Mouse (Mus musculus): ENCODE results near the gene Smyd4.
"Not testable (repeated sequence)": the region's sequence is repeated elsewhere in the genome, so short reads cannot be mapped to it uniquely, and the experiment has no call there.

The Smyd4 gene

GRCm38 (mm10) chr11:75344716-75345115 lies 3.5 kb upstream of the Smyd4 start:
- CTCF ChIA-PET, result interaction anchor here (0.6 kb wide), 1 partner anchor 11 kb away, joined by 3 read pairs; no protein-coding TSS in a partner anchor

- CTCF ChIA-PET, result interaction anchor here (1.5 kb wide), 1 partner anchor 181 kb away, joined by 3 read pairs; no protein-coding TSS in a partner anchor
These were observed 1.6 kb upstream of the Smyd4 start for GRCm38 (mm10) chr11:75346556-75347187.

GRCm38 (mm10) chr11:75347188-75347585 lies 1.0 kb upstream of the Smyd4 start:
- CTCF ChIA-PET, result interaction anchor here (1.5 kb wide), 1 partner anchor 181 kb away, joined by 3 read pairs; no protein-coding TSS in a partner anchor

DNA sequence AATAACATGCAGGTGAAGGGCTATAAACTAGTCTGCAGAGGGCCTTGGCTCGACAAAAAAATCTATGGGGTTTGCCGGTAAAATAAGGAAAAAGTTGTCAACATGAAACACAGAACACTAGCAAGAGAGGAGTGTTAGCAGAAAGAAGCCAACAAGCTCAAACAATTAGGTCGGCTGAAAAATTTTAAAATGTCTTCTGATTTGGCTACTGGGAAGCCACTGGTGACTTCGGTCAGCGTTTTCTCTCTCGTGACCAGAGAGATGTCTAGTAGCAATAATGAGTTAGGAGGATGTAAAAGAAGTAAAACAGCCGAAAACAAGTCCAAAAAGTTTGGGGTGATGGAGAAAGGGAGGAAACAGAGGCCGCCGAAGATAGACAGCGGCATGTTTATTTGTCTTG lies 637 bp upstream of the Smyd4 start:
- CTCF ChIA-PET, result interaction anchor here (1.5 kb wide), 1 partner anchor 181 kb away, joined by 3 read pairs; no protein-coding TSS in a partner anchor

DNA sequence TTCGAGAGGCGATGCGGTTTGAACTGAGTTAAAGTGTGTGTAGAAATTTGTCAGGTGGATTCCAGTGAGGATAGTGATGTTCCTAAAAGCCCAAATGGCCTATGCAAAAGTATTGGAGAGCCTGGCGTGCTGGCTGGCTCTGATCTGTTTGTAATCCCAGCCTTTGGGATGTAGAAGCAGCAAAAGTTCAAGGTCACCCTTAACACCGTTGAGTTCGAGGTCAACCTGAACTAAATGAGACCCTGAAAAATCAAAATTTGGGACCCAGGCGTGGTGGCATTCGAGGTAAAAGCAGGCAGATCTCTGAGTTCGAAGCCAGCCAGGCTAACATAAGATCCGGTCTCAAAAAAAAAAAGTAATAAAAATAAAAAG lies 643 bp downstream of the Smyd4 start:
- CTCF ChIA-PET, result interaction anchor here (0.5 kb wide), 1 partner anchor 86 kb away, joined by 3 read pairs; no protein-coding TSS in a partner anchor

DNA sequence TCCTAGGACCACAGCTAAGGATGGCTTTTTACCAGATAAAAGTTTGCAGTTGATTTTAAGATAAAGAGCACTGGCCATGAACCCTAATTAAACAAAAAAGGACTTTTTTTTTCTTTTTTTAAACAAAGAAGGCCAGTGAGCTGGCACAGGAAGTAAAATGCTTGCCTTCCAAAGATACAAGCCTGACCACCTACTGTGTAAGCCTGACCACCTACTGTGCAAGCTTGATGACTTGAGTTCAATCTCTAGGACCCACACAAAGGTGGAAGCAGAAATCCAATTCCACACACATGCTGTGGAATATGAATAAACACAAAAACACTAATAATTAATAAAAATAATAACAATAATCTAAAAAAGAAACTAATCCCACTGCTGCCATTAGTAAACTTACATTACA lies 3.0 kb downstream of the Smyd4 start:
- CTCF ChIA-PET, result no interaction called here

- CTCF ChIA-PET, result interaction anchor here (0.7 kb wide), 1 partner anchor 337 kb away, joined by 4 read pairs; no protein-coding TSS in a partner anchor
These were observed 7.2 kb downstream of the Smyd4 start for GRCm38 (mm10) chr11:75355475-75355874.

DNA sequence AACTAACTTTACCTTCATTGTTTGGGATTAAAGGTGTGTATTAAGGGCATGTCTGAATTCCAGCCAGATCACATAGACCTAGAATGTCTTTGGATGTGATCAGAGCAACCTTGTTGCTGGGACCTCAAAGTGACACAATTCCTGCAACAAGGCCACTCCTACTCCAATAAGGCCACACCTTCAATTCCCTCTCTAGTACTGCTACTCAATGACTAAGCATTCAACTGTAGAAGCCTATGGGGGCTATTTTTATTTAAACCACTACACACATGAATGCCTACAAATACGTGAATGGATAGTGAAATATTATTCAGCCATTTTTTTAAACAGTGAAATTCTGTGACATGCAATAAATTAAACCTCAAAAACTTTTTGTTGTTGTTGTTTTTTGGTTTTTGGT lies 28.9 kb downstream of the Smyd4 start:
- CTCF ChIA-PET, result no interaction called here

DNA sequence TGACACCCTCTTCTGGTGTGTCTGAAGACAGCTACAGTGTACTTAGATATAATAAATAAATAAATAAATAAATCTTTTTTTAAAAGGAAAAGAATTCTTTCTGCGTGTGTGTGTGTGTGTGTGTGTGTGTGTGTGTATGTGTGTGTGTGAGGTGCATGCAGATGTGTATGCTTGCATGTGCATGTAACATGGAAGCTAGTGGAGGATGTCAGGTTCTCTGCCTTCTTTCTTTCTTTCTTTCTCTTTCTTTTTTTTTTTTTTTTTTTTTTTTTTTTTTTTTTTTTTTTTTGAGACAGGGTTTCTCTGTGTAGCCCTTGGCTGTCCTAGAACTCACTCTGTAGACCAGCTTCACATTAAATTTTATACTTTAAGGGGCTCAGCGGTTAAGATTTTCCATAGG lies 30.6 kb downstream of the Smyd4 start:
- CTCF ChIA-PET, result not testable (repeated sequence)

DNA sequence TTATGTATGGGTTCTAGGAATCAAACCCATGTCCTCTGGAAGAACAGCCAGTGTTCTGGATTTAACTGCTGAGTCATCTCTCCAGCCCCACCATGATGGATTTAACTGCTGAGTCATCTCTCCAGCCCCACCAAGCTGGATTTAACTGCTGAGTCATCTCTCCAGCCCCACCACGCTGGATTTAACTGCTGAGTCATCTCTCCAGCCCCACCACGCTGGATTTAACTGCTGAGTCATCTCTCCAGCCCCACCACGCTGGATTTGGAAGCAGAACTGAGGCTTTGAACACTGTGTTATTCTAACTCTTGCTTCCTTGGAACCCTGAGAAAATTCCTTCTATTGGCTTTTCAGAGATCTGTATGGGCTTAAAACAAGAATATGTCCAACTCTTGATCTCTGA lies 35.3 kb downstream of the Smyd4 start:
- CTCF ChIA-PET, result interaction anchor here (0.6 kb wide), 1 partner anchor 13 kb away, joined by 3 read pairs; no protein-coding TSS in a partner anchor

- CTCF ChIA-PET, result no interaction called here
These were observed 47.4 kb downstream of the Smyd4 start for GRCm38 (mm10) chr11:75395611-75396010.

GRCm38 (mm10) chr11:75397452-75397851 lies 49.2 kb downstream of the Smyd4 start:
- CTCF ChIA-PET, result interaction anchor here (1.4 kb wide), 1 partner anchor 9 kb away, joined by 5 read pairs; no protein-coding TSS in a partner anchor

- CTCF ChIA-PET, result no interaction called here
These were observed 51.2 kb downstream of the Smyd4 start for GRCm38 (mm10) chr11:75399411-75399841.

- CTCF ChIA-PET, result no interaction called here
These were observed 51.9 kb downstream of the Smyd4 start for GRCm38 (mm10) chr11:75400099-75400498.

GRCm38 (mm10) chr11:75402271-75402690 lies 54.0 kb downstream of the Smyd4 start:
- CTCF ChIA-PET, result interaction anchor here (0.6 to 1.2 kb wide), 3 partner anchors 51 to 85 kb away, joined by 3 read pairs; partner anchors contain the start of gene Prpf8

- CTCF ChIA-PET, result interaction anchor here (1.1 kb wide), 1 partner anchor 84 kb away, joined by 3 read pairs; the partner anchor contains the start of gene Prpf8
These were observed 55.2 kb downstream of the Smyd4 start for GRCm38 (mm10) chr11:75403301-75404052.

- CTCF ChIA-PET, result interaction anchor here (0.6 kb wide), 1 partner anchor 194 kb away, joined by 3 read pairs; no protein-coding TSS in a partner anchor
These were observed 56.6 kb downstream of the Smyd4 start for GRCm38 (mm10) chr11:75404801-75405200.

DNA sequence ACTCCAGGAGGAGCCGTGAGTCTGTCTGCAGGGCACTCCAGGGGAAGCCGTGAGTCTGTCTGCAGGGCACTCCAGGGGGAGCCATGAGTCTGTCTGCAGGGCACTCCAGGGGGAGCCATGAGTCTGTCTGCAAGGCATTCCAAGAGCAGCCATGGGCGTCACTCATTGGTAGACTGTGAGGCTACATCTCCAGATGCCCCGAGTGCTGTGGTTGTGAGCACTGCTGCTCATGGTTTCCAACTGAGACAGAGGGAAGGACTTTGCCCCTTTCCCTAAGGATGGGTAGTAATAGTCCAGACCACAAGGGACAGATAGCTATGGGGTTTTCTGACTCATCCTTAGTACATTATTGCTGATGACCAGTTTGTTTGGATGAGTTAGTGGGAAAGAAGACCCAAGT lies 57.9 kb downstream of the Smyd4 start:
- CTCF ChIA-PET, result interaction anchor here (1.4 kb wide), 1 partner anchor 9 kb away, joined by 5 read pairs; no protein-coding TSS in a partner anchor

- CTCF ChIA-PET, result interaction anchor here (0.6 to 1.4 kb wide), 4 partner anchors 10 to 638 kb away, joined by 3 to 7 read pairs (median 6); no protein-coding TSS in a partner anchor
These were observed 58.6 kb downstream of the Smyd4 start for GRCm38 (mm10) chr11:75406865-75407264.

- CTCF ChIA-PET, result interaction anchor here (0.5 to 0.6 kb wide), 4 partner anchors 46 to 670 kb away, joined by 3 to 15 read pairs (median 9); no protein-coding TSS in a partner anchor
These were observed 61.7 kb downstream of the Smyd4 start for GRCm38 (mm10) chr11:75409679-75410575.

GRCm38 (mm10) chr11:75410591-75410990 lies 62.4 kb downstream of the Smyd4 start:
- CTCF ChIA-PET, result interaction anchor here (0.5 to 0.6 kb wide), 2 partner anchors 45 to 71 kb away, joined by 5 to 15 read pairs; no protein-coding TSS in a partner anchor
